Mouse (Mus musculus) mature B cell (primary cell): ENCODE results near the gene Olfr61.
"Not testable (repeated sequence)": the region's sequence is repeated elsewhere in the genome, so short reads cannot be mapped to it uniquely, and the experiment has no call there.

Source experiments
- in situ Hi-C: fragments of 300-500 bp; cut with MboI; formaldehyde crosslinking; loops from 2 replicates; pipeline ENCODE4 v1.14.3; 2019

The Olfr61 gene

GRCm38 (mm10) chr7:140628670-140629069 is at the start of gene Olfr61:
Gene Olfr61 (plus strand): TSS chr7:140628970.
- in situ Hi-C loops = not testable (repeated sequence)

- in situ Hi-C loops = not testable (repeated sequence)
These were observed 27.8 kb upstream of the Olfr61 start, which contains the start of gene Olfr46 for GRCm38 (mm10) chr7:140600969-140601368. Gene Olfr46 (plus strand): TSS chr7:140601269.

- in situ Hi-C loops = no loop called here
These were observed 1.8 kb downstream of the Olfr61 start for GRCm38 (mm10) chr7:140630559-140630958.

DNA sequence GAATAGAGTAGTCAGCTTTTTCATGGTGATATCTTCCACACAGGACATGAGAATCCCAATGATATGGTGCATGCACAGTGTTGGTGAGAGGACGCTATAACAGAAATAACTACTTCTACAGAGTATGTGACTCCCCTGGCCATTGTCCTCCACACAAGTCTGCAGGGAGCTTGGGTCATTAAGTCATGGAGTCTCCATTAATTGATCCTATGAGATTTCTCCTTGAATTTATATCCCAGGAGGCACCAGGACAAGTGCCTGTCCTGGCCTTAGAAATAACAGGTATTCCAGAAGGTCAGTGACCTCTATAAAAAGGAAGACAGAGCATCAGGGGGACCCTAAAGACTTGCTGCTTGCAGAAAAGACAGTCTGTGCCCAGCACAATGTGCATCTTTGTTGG is 17.4 kb downstream of the Olfr61 start, which contains the start of gene Olfr53:
TSS of gene Olfr53 (plus strand) at position 301 of the 400 bp plus-strand sequence.
- in situ Hi-C loops = no loop called here

- in situ Hi-C loops = no loop called here
These were observed 30.9 kb downstream of the Olfr61 start, which contains the start of gene Olfr539 for GRCm38 (mm10) chr7:140659630-140660029. Gene Olfr539 (plus strand): TSS chr7:140659930.

- in situ Hi-C loops = not testable (repeated sequence)
These were observed 41.9 kb downstream of the Olfr61 start for GRCm38 (mm10) chr7:140670693-140671092.

GRCm38 (mm10) chr7:140675863-140676262 is 47.1 kb downstream of the Olfr61 start:
- in situ Hi-C loops = no loop called here

DNA sequence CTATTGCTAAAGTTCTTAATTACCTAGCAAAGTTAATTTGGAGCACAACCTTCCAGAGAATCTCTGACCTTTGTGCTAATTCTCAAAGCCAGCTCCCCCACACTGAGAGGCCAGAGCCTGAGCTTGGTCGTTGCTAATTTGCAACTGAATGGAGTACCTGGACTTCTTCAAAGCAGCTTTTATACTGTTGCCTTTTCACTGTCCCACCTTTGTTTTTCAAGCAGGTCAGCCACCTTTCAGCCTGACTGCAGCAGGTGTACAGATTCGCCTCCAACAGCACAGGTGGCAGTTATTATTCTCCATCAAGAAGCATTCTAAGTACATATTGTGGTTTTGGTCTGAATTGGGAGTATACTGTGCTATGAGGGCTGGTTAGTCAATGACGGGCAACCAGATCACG is 50.8 kb downstream of the Olfr61 start:
- in situ Hi-C loops = not testable (repeated sequence)

GRCm38 (mm10) chr7:140681651-140682050 is 52.9 kb downstream of the Olfr61 start, which contains the start of gene Olfr45:
Gene Olfr45 (plus strand): TSS chr7:140681951.
- in situ Hi-C loops = no loop called here
